Mouse (Mus musculus) bone marrow macrophage, adult 2 months (primary cell): ENCODE measurements around the gene Exo5. TPM values are rescaled to one million over a fixed set of nuclear protein-coding genes. Genes with fewer than 3 reads are reported as not detected.

Source experiments
- H3K27ac ChIP-seq: 2 replicates; pipeline ENCODE4 v1.5.1; 2012; ENCODE audit warnings: low read depth, low read length; ENCODE audit not compliant: insufficient read depth
- H3K4me1 ChIP-seq: 2 replicates; pipeline ENCODE4 v1.6.1; 2012; ENCODE audit warnings: low read length; ENCODE audit not compliant: control insufficient read depth, insufficient read depth
- H3K4me3 ChIP-seq: 2 replicates; pipeline ENCODE4 v1.5.1; 2012; ENCODE audit warnings: mild to moderate bottlenecking, low read length, moderate library complexity; ENCODE audit not compliant: insufficient read depth
- CTCF ChIP-seq: IDR thresholded peaks from 2 replicates; pipeline ENCODE4 v1.5.1; 2012; ENCODE audit warnings: low read depth, mild to moderate bottlenecking, low read length, moderate library complexity
- POLR2A ChIP-seq: IDR thresholded peaks from 2 replicates; pipeline ENCODE4 v1.6.1; 2012; ENCODE audit warnings: mild to moderate bottlenecking, low read depth, low read length, borderline replicate concordance
- polyA plus RNA-seq: library from polyadenylated mRNA; stranded (reverse); fragments of >200 nt; gene quantifications from 2 replicates; pipeline ENCODE4 v1.2.4, GENCODE M21; 2012; ENCODE audit not compliant: missing spikeins, insufficient read depth, insufficient read length

Exo5 gene
- polyA plus RNA-seq, 1 experiment = 19.3 TPM

DNA sequence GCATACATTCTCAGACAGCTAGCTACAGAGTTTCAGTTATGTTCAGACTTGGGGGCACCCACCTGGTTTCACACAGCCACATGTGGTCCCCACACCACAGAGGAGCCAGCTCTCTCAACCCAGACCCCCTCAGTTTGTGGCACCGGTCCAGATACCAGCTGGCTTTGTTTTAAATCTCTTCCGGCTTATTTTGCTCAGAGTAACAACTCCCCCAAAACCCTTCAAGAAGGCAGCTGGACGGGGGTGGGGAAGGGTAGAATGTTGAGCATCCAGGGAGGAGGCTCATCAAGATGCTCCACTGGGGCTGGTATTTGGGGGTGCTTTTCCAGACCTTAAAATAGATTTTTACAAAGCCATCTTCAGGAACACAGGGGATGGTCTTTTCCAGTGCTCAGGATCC, 46.1 kb downstream of the Exo5 start:
- Histone ChIP-seq H3K27ac (no peak overlapping the region), H3K4me1 (peaks cover 30% of the 10 kb centered on the region), H3K4me3 (no peak overlapping the region)
- TF ChIP-seq POLR2A (no peak), CTCF (no peak)

GRCm38 (mm10) chr4:120875961-120876360, 48.9 kb downstream of the Exo5 start:
- Histone ChIP-seq H3K27ac (no peak overlapping the region), H3K4me3 (no peak overlapping the region), H3K4me1 (peaks cover 20% of the 10 kb centered on the region)
- TF ChIP-seq POLR2A (no peak), CTCF (no peak)

Other genes starting within 250 kb of the Exo5 start
- not detected in 2 replicates for gene Kcnq4, start 176.4 kb downstream of the Exo5 start, polyA plus RNA-seq
- gene Nfyc, start 93.4 kb downstream of the Exo5 start, polyA plus RNA-seq = 30.5 and 35.4 TPM in 2 replicates
- 1.9 and 2.3 TPM in 2 replicates for gene Rims3, start 70.2 kb downstream of the Exo5 start, polyA plus RNA-seq
- gene Zfp69, start 26.7 kb upstream of the Exo5 start, polyA plus RNA-seq = 2.0 and 2.4 TPM in 2 replicates
- gene Smap2, start 92.2 kb upstream of the Exo5 start, polyA plus RNA-seq = 137 and 139 TPM in 2 replicates
- gene Col9a2, start 114.4 kb upstream of the Exo5 start, polyA plus RNA-seq = not detected in 2 replicates
- 43.5 and 45.9 TPM in 2 replicates for gene Zmpste24, start 173.2 kb upstream of the Exo5 start, polyA plus RNA-seq
- not detected in 2 replicates for gene Tmco2, start 184.2 kb upstream of the Exo5 start, polyA plus RNA-seq